Mouse (Mus musculus) hindbrain, embryonic 11.5 days (tissue): ENCODE measurements at regions not wholly inside any gene's neighbourhood (a gene's known extent, or its start where the extent isn't known, plus 50 kb on each side); places are given as distances from the start of the nearest gene placed in this dataset.
A peak's percentile ranks its signal among the peaks of the same experiment; 100 is the strongest.

Experiments
- ATAC-seq: fragments of 200-750 bp; cut with Nextera tagmentation; 2 replicates; pipeline ENCODE4 v1.8.0; 2017; ENCODE audit warnings: mild to moderate bottlenecking, moderate TSS enrichment, moderate library complexity; ENCODE audit not compliant: low FRiP score
- DNase-seq: peaks from one replicate; pipeline ENCODE4 v3.0.0-alpha.2; 2015; ENCODE audit warnings: low spot score
- H3K27ac ChIP-seq: fragments of 300-500 bp; sonication (generic); 2 replicates; pipeline ENCODE4 v1.5.1; 2014; ENCODE audit warnings: mild to moderate bottlenecking, low read depth, low read length
- H3K27me3 ChIP-seq: fragments of 300-500 bp; sonication (generic); 2 replicates; pipeline ENCODE4 v1.6.1; 2014; ENCODE audit warnings: mild to moderate bottlenecking, low read length, moderate library complexity, mixed read lengths; ENCODE audit not compliant: control insufficient read depth, insufficient read depth
- H3K36me3 ChIP-seq: fragments of 300-500 bp; sonication (generic); 2 replicates; pipeline ENCODE4 v1.6.1; 2014; ENCODE audit warnings: mild to moderate bottlenecking, low read length, moderate library complexity, mixed read lengths; ENCODE audit not compliant: control insufficient read depth, insufficient read depth
- H3K4me1 ChIP-seq: fragments of 300-500 bp; sonication (generic); replicated peaks from 2 replicates; pipeline ENCODE4 v1.6.1; 2014; ENCODE audit warnings: low read length, mixed read lengths; ENCODE audit not compliant: control insufficient read depth, insufficient read depth
- H3K4me2 ChIP-seq: fragments of 300-500 bp; sonication (generic); replicated peaks from 2 replicates; pipeline ENCODE4 v1.6.1; 2014; ENCODE audit warnings: mild to moderate bottlenecking, low read depth, low read length
- H3K4me3 ChIP-seq: fragments of 300-500 bp; sonication (generic); 2 replicates; pipeline ENCODE4 v1.5.1; 2014; ENCODE audit warnings: low read depth, low read length
- H3K9ac ChIP-seq: fragments of 300-500 bp; sonication (generic); 2 replicates; pipeline ENCODE4 v1.6.1; 2014; ENCODE audit warnings: low read depth, low read length
- H3K9me3 ChIP-seq: fragments of 300-500 bp; sonication (generic); 2 replicates; pipeline ENCODE4 v1.6.1; 2016; ENCODE audit warnings: low read length; ENCODE audit not compliant: control insufficient read depth
- WGBS: fragments of 180-500 bp; shearing (Covaris S2); extraction: QIAGEN DNeasy Blood & Tissue Kit; methylation state at CpG from one replicate; pipeline ENCODE4 v1.1.7; 2014; 5-methylcytosine and 5-hydroxymethylcytosine counted together

DNA sequence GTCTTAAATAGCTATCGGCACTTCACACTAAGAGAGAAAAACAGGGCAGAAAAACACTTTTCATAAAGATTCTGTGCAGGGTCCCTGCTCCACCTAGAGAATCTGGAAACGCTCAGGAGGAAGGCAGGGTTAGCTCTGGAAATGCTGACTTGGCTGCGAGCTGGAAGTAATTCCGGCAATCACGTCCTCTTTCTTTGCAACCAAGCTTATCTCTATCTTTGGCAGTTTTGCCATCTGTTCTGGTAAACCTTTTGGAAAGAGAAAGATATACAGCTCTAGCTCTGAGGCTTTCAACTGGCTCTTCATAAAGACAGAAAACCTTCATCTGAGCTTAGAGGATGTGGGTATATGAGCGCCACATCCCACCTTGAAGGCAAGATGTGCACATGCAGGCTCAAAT is 63.2 kb upstream of the Phactr1 start:
- Histone ChIP-seq H3K27ac (no peak overlapping the region), H3K27me3 (no peaks in the 10 kb centered on the region), H3K4me1 (no peaks in the 10 kb centered on the region), H3K36me3 (no peaks in the 10 kb centered on the region), H3K4me3 (no peak overlapping the region), H3K9me3 (no peaks in the 10 kb centered on the region), H3K4me2 (no peak overlapping the region), H3K9ac (no peak overlapping the region)
- ATAC-seq (no peak), DNase-seq (no peak)
- 92% methylated on average over 6 of the region's 6 CpGs for WGBS

DNA sequence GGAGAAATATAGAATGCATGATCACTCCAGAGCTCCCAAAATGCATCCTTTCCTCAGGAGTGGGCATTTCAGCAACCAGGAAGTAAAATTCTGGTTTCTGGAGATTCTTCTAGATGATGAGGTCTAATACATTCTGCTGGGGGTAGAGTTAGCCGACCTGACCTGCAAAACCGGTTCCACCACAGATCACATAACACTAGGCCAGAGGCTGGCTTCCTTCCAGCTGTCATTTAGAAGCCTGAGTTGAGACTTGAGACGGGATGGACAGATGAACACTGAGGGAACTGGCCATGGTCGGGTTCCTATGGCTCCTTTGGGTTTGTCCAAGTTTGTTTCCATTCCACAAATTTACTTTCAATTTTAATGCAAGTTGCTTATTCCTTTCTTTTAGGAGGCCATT is 62.6 kb upstream of the Phactr1 start:
- no peak for DNase-seq

DNA sequence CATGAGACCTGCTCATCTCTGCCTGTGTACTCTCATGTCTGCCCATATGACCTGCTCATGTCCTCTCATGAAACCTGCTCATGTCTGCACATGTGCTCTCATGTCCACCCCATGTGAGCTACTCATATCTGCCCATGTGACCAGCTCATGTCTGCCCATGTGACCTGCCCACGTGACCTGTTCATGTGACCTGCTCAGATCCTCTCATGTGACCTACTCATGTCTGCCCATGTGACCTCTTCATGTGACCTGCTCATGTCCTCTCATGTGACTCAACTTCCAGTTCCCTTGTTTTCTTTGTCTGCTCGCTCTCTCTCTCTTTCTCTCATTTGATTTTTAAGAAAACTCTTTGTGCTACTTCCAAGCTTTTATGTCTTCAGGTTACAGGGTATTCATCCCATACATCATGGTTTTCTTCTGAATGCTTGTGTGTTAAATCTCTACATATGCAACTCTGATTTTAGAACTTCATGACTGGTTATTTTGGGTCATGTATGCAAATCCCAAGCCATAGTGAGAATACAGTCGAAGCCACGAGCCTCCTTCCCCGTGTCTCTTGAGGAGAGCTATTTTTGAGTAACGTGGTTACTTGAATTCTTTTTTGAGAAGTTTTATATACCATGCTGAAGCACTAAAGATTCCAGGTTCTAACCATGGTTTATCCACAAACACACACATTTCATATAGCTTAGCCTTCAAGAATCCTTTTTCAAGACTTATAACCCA is 60.7 kb upstream of the Phactr1 start:
- ATAC-seq = no peak
- Histone ChIP-seq H3K27ac (no peak overlapping the region), H3K27me3 (no peaks in the 10 kb centered on the region), H3K4me3 (no peak overlapping the region), H3K4me1 (no peaks in the 10 kb centered on the region), H3K36me3 (no peaks in the 10 kb centered on the region), H3K9me3 (no peaks in the 10 kb centered on the region), H3K4me2 (no peak overlapping the region), H3K9ac (no peak overlapping the region)
- DNase-seq = no peak
- 94% methylated on average over 6 of the region's 6 CpGs for WGBS

More for the DNA sequence above, 62.6 kb upstream of the Phactr1 start:
- H3K27me3 ChIP-seq = no peaks in the 10 kb centered on the region
- H3K9ac ChIP-seq = no peak overlapping the region
- no peaks in the 10 kb centered on the region for H3K9me3 ChIP-seq
- no peaks in the 10 kb centered on the region for H3K4me1 ChIP-seq
- no peak overlapping the region for H3K4me2 ChIP-seq
- no peak for ATAC-seq
- H3K4me3 ChIP-seq = no peak overlapping the region
- H3K36me3 ChIP-seq = no peaks in the 10 kb centered on the region
- no peak overlapping the region for H3K27ac ChIP-seq
- 51% methylated on average over 4 of the region's 4 CpGs for WGBS

DNA sequence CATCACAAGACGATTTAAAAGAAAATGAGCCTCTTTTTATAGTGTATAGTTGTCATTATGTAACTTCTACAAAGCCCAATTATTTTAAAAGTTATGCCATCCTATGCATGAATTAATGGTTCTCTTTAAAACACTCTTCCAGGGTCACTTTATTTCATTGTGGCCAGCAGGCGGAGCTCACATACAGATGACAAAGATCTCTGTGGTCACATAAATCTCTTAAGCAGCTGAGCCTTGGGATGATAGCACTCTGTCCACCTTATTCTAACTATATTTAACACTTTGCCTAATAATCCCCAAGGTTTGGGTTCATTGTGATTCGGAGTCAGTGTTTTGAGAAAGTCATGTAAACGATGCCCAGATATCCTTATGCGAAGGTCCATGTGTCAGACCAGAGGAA is 56.9 kb upstream of the Phactr1 start:
- WGBS = 54% methylated on average over 5 of the region's 5 CpGs
- Histone ChIP-seq H3K4me1 (no peaks in the 10 kb centered on the region), H3K27me3 (no peaks in the 10 kb centered on the region), H3K9me3 (no peaks in the 10 kb centered on the region), H3K9ac (no peak overlapping the region), H3K4me3 (no peak overlapping the region), H3K27ac (no peak overlapping the region), H3K36me3 (no peaks in the 10 kb centered on the region), H3K4me2 (no peak overlapping the region)
- peak; percentile 56 for DNase-seq
- ATAC-seq = no peak
